Mouse (Mus musculus): ENCODE measurements around the gene Sp1. TPM values are rescaled to one million over a fixed set of nuclear protein-coding genes. Genes with fewer than 3 reads are reported as not detected.

The Sp1 gene
- polyA plus RNA-seq, 2 experiments from 2014 or later, result 20.6 to 21.6 TPM

- no peak for ATAC-seq
Measured at GRCm38 (mm10) chr15:102442490-102442889, 36.5 kb downstream of the Sp1 start.

GRCm38 (mm10) chr15:102445146-102445545, 39.2 kb downstream of the Sp1 start, which contains the start of gene Amhr2:
Gene Amhr2 (plus strand): TSS chr15:102445367.
- ATAC-seq, result no peak

GRCm38 (mm10) chr15:102446448-102446847, 40.5 kb downstream of the Sp1 start:
- no peak for ATAC-seq

- ATAC-seq, result no peak
Measured at GRCm38 (mm10) chr15:102449366-102449765, 43.4 kb downstream of the Sp1 start.

- no peak for ATAC-seq
Measured at GRCm38 (mm10) chr15:102450928-102451327, 45.0 kb downstream of the Sp1 start.

- ATAC-seq, result no peak
Measured at GRCm38 (mm10) chr15:102451666-102452430, 45.9 kb downstream of the Sp1 start.

GRCm38 (mm10) chr15:102455993-102456392, 50.0 kb downstream of the Sp1 start:
- ATAC-seq, result no peak

- ATAC-seq, result peak; percentile 28
Measured at GRCm38 (mm10) chr15:102458050-102458736, 52.2 kb downstream of the Sp1 start.

- peak; percentile 93 for ATAC-seq
Measured at GRCm38 (mm10) chr15:102458904-102459317, 53.0 kb downstream of the Sp1 start, which contains the start of gene Prr13. Gene Prr13 (plus strand): TSS chr15:102459028.

- no peak for ATAC-seq
Measured at GRCm38 (mm10) chr15:102459381-102459780, 53.4 kb downstream of the Sp1 start.

- no peak for ATAC-seq
Measured at GRCm38 (mm10) chr15:102459847-102460246, 53.9 kb downstream of the Sp1 start.

GRCm38 (mm10) chr15:102460409-102460808, 54.5 kb downstream of the Sp1 start:
- ATAC-seq, result no peak

- no peak for ATAC-seq
Measured at GRCm38 (mm10) chr15:102460971-102461370, 55.0 kb downstream of the Sp1 start.

- no peak for ATAC-seq
Measured at GRCm38 (mm10) chr15:102461430-102462075, 55.6 kb downstream of the Sp1 start.

GRCm38 (mm10) chr15:102463666-102464065, 57.7 kb downstream of the Sp1 start:
- ATAC-seq, result no peak

GRCm38 (mm10) chr15:102468675-102469370, 62.9 kb downstream of the Sp1 start:
- ATAC-seq, result no peak

GRCm38 (mm10) chr15:102470183-102470604, 64.3 kb downstream of the Sp1 start, which contains the start of gene Pcbp2:
Gene Pcbp2 (plus strand): TSS chr15:102470539.
- peak; percentile 98 for ATAC-seq

GRCm38 (mm10) chr15:102470605-102471294, 64.8 kb downstream of the Sp1 start:
- no peak for ATAC-seq

- ATAC-seq, result no peak
Measured at GRCm38 (mm10) chr15:102471295-102471645, 65.3 kb downstream of the Sp1 start.

GRCm38 (mm10) chr15:102471727-102472126, 65.8 kb downstream of the Sp1 start:
- no peak for ATAC-seq

- ATAC-seq, result no peak
Measured at GRCm38 (mm10) chr15:102473246-102473645, 67.3 kb downstream of the Sp1 start.

GRCm38 (mm10) chr15:102474520-102474919, 68.6 kb downstream of the Sp1 start:
- no peak for ATAC-seq

Data from activated CD4-positive, CD25-positive, alpha-beta regulatory T cell, adult 4 months (primary cell).